In genomic region chr6:129228935-129229773, GRCm38 (mm10) we compare ENCODE assay signal across 9 mouse cellular contexts. TPM values are rescaled to one million over a fixed set of nuclear protein-coding genes. Genes with fewer than 3 reads are reported as not detected.
DNase-seq lines count a peak whose midpoint lies in the region; ATAC-seq and TF ChIP-seq lines count a peak whose summit lies in the region.
"Had no signal": no experiment of that assay in that cellular context is flagged by ENCODE, and none has a peak within 500 bp of the region (broad histone marks: within the 10 kb centered on the region; RNA-seq: fewer than 3 reads in every experiment).

No protein-coding gene starts in this region.

- H3K27me3 ChIP-seq in kidney, embryonic 15.5 days, result no peaks in the 10 kb centered on the region
- no peaks in the 10 kb centered on the region for H3K27me3 ChIP-seq in limb, embryonic 14.5 days (ENCODE audit: control insufficient read depth, insufficient read depth, low read length)

- no peak overlapping the region for H3K4me2 ChIP-seq in kidney, embryonic 15.5 days
- no peak overlapping the region for H3K4me2 ChIP-seq in limb, embryonic 14.5 days (replicated peaks; ENCODE audit: low read depth, low read length, severe bottlenecking)

- H3K9me3 ChIP-seq in kidney, embryonic 15.5 days (replicated peaks), result no peaks in the 10 kb centered on the region
- H3K9me3 ChIP-seq in limb, embryonic 14.5 days (ENCODE audit: control insufficient read depth, low read length), result no peaks in the 10 kb centered on the region

- no peak for TF ChIP-seq POLR2A in limb, embryonic 14.5 days (IDR thresholded peaks at IDR 0.05; ENCODE audit: borderline replicate concordance, extremely low read depth, insufficient read depth, insufficient read length)

- peak overlapping the region; percentile 89 for H3K27ac ChIP-seq in kidney, embryonic 15.5 days
- peak overlapping the region; percentile 86 for H3K27ac ChIP-seq in limb, embryonic 14.5 days (replicated peaks; ENCODE audit: low read depth, low read length)

- no peak overlapping the region for H3K4me3 ChIP-seq in kidney, embryonic 15.5 days (replicated peaks)
- H3K4me3 ChIP-seq in limb, embryonic 14.5 days (replicated peaks; ENCODE audit: low read length), result no peak overlapping the region

- no peak for ATAC-seq in kidney, embryonic 15.5 days (replicated peaks; ENCODE audit: low FRiP score)
- no peak for ATAC-seq in limb, embryonic 14.5 days (ENCODE audit: low FRiP score, low read depth)
- no peak for ATAC-seq in frontal cortex, adult (ENCODE audit: low TSS enrichment)
- no peak for ATAC-seq in erythroid progenitor cell, adult 5-6 weeks (replicated peaks; ENCODE audit: low FRiP score, poor library complexity, severe bottlenecking)

- no peaks in the 10 kb centered on the region for H3K36me3 ChIP-seq in kidney, embryonic 15.5 days
- no peaks in the 10 kb centered on the region for H3K36me3 ChIP-seq in limb, embryonic 14.5 days (ENCODE audit: control insufficient read depth, insufficient read depth, low read length)

- no peak for DNase-seq in kidney, adult 11 months
- peak; percentile 79 for DNase-seq in CD4-positive helper T cell, adult 2 months (ENCODE audit: low read depth, low spot score)
- peak; percentile 80 for DNase-seq in Muller cell, postnatal 12 days (ENCODE audit: inconsistent ontology term)
- no peak for DNase-seq in limb, embryonic 14.5 days (ENCODE audit: low spot score)
- DNase-seq in adrenal gland, adult 8-10 months, result no peak
- DNase-seq: right cerebral cortex, postnatal 25 days had no signal

- H3K9ac ChIP-seq in kidney, embryonic 15.5 days, result no peak overlapping the region
- H3K9ac ChIP-seq in limb, embryonic 14.5 days (ENCODE audit: low read depth, low read length, severe bottlenecking), result 0 out of 2 replicates have a peak overlapping the region, but pooled peaks have one; percentile 31

- H3K4me1 ChIP-seq in kidney, embryonic 15.5 days, result peaks cover 9% of the 10 kb centered on the region; the same call in 1 of the 2 replicates
- H3K4me1 ChIP-seq in limb, embryonic 14.5 days (ENCODE audit: control insufficient read depth, insufficient read depth, low read length), result peaks cover 6% of the 10 kb centered on the region

- 41% methylated on average over 3 of the region's 3 CpGs for WGBS in kidney, embryonic 15.5 days
- WGBS in limb, embryonic 14.5 days, result 36% methylated on average over 3 of the region's 3 CpGs

RNA-seq across cellular contexts. Expression of gene Cd69, which starts 46.1 kb away (rescaled TPM):
- not detected in 2 replicates for polyA plus RNA-seq in kidney, embryonic 15.5 days (2015; fragmentation: Nextera tagmentation; extraction: Ambion mirVana)
- 0.13 and 0.17 TPM in 2 replicates for polyA plus RNA-seq in limb, embryonic 14.5 days (2012; rRNA removed)
- 0.39 and 0.46 TPM in 2 replicates for polyA plus RNA-seq in limb, embryonic 14.5 days (2014; fragmentation: Nextera tagmentation; extraction: Ambion mirVana)
- under 1 TPM in 3 of 4 experiments, not detected in 1; 0.21 to 0.38 (median 0.27) TPM for total RNA-seq in adrenal gland, adult 8-10 months (2022)
- total RNA-seq in erythroid progenitor cell, adult 5-6 weeks (2015; ENCODE audit: low replicate concordance), result 24.3 and 26.3 TPM in 2 replicates
- total RNA-seq in erythroid progenitor cell, adult 5-6 weeks (2017; ENCODE audit: low replicate concordance), result 10.1 and 13.2 TPM in 2 replicates

RNA-seq across cellular contexts. Expression of gene Clec2d, which starts 48.7 kb away (rescaled TPM):
- polyA plus RNA-seq in kidney, embryonic 15.5 days (2015; fragmentation: Nextera tagmentation; extraction: Ambion mirVana), result 0.51 and 1.1 TPM in 2 replicates
- 5.7 and 11.1 TPM in 2 replicates for polyA plus RNA-seq in limb, embryonic 14.5 days (2012; rRNA removed)
- not detected in 2 replicates for polyA plus RNA-seq in limb, embryonic 14.5 days (2014; fragmentation: Nextera tagmentation; extraction: Ambion mirVana)
- total RNA-seq in adrenal gland, adult 8-10 months (2022), result 10 to 100 TPM; 38.2 to 55.3 (median 41.8) TPM
- total RNA-seq in erythroid progenitor cell, adult 5-6 weeks (2015; ENCODE audit: low replicate concordance), result 2.5 and 14.3 TPM in 2 replicates
- 31.2 and 44.5 TPM in 2 replicates for total RNA-seq in erythroid progenitor cell, adult 5-6 weeks (2017; ENCODE audit: low replicate concordance)

Comparison
In these comparisons a context has a peak if more than half of its experiments do, and no peak if none do; other contexts are left out.
1. DNase-seq: peak in CD4-positive helper T cell, adult 2 months (single experiment) and Muller cell, postnatal 12 days (single experiment); none in kidney, adult 11 months (single experiment), limb, embryonic 14.5 days (single experiment) and adrenal gland, adult 8-10 months (single experiment).
2. RNA of gene Cd69, which starts 46.1 kb away (total RNA-seq): 10.1 to 26.3 TPM in erythroid progenitor cell, adult 5-6 weeks; 0.21 to 0.38 TPM in adrenal gland, adult 8-10 months; every median in the first group is over 4 times any median in the second.